Mouse (Mus musculus) olfactory bulb, adult 2 months (tissue): Measurements from ENCODE around the gene Tcaf1.

ENCODE experiments used
- CTCF ChIP-seq: fragments of 200-500 bp; IDR thresholded peaks from 2 replicates; pipeline ENCODE4 v1.5.1; 2012; ENCODE audit warnings: low read depth, mild to moderate bottlenecking, low read length, moderate library complexity; ENCODE audit not compliant: insufficient read depth
- POLR2A ChIP-seq: fragments of 200-500 bp; IDR thresholded peaks from 2 replicates; pipeline ENCODE4 v1.6.1; 2012; ENCODE audit warnings: mild to moderate bottlenecking, low read depth, low read length, moderate library complexity; ENCODE audit not compliant: insufficient read depth

GRCm38 (mm10) chr6:42667722-42668121 lies 42.2 kb downstream of the Tcaf1 start:
- TF ChIP-seq CTCF = no peak
- TF ChIP-seq POLR2A = no peak
